Mouse (Mus musculus): Measurements from ENCODE around the gene Tex33. TPM values are rescaled to one million over a fixed set of nuclear protein-coding genes. Genes with fewer than 3 reads are reported as not detected.
A peak's percentile ranks its signal among the peaks of the same experiment; 100 is the strongest.

The Tex33 gene
- not detected in 2 replicates for polyA plus RNA-seq (2015; fragmentation: Nextera tagmentation; extraction: Ambion mirVana)

GRCm38 (mm10) chr15:78395478-78395962 lies at the start of gene Tex33:
Gene Tex33 (minus strand): TSS chr15:78395912.
- no peaks in the 10 kb centered on the region for H3K4me1 ChIP-seq
- 84% methylated on average over 8 of the region's 8 CpGs for WGBS
- no peaks in the 10 kb centered on the region for H3K9me3 ChIP-seq
- ATAC-seq (replicated peaks) = no peak
- no peaks in the 10 kb centered on the region for H3K27me3 ChIP-seq (replicated peaks)
- no peak within 1 kb of the TSS for H3K9ac ChIP-seq
- no peaks in the 10 kb centered on the region for H3K36me3 ChIP-seq (replicated peaks)
- H3K27ac ChIP-seq = no peak within 1 kb of the TSS
- no peak within 1 kb of the TSS for H3K4me3 ChIP-seq
- H3K4me2 ChIP-seq = no peak within 1 kb of the TSS

- WGBS = 46% methylated on average over 6 of the region's 6 CpGs
- peaks cover 9% of the 10 kb centered on the region for H3K4me1 ChIP-seq
- H3K9ac ChIP-seq = no peak overlapping the region
- no peaks in the 10 kb centered on the region for H3K36me3 ChIP-seq (replicated peaks)
- H3K27me3 ChIP-seq (replicated peaks) = no peaks in the 10 kb centered on the region
- no peaks in the 10 kb centered on the region for H3K9me3 ChIP-seq
- no peak for ATAC-seq (replicated peaks)
- H3K4me3 ChIP-seq = no peak overlapping the region
- no peak overlapping the region for H3K27ac ChIP-seq
- no peak overlapping the region for H3K4me2 ChIP-seq
Observed at GRCm38 (mm10) chr15:78443857-78444256, 48.1 kb upstream of the Tex33 start.

GRCm38 (mm10) chr15:78442231-78442630 lies 46.5 kb upstream of the Tex33 start:
- Histone ChIP-seq H3K27me3 (replicated peaks) (no peaks in the 10 kb centered on the region), H3K4me2 (no peak overlapping the region), H3K27ac (no peak overlapping the region), H3K36me3 (replicated peaks) (no peaks in the 10 kb centered on the region), H3K4me1 (peaks cover 12% of the 10 kb centered on the region), H3K9ac (no peak overlapping the region), H3K9me3 (no peaks in the 10 kb centered on the region), H3K4me3 (no peak overlapping the region)
- ATAC-seq (replicated peaks) = no peak
- WGBS = 91% methylated on average over 19 of the region's 19 CpGs

GRCm38 (mm10) chr15:78438973-78439372 lies 43.3 kb upstream of the Tex33 start:
- H3K27ac ChIP-seq = no peak overlapping the region
- no peak overlapping the region for H3K4me3 ChIP-seq
- H3K9ac ChIP-seq = no peak overlapping the region
- 0 out of 2 replicates have a peak, but pooled peaks cover 9% of the 10 kb centered on the region for H3K36me3 ChIP-seq (replicated peaks)
- peaks cover 27% of the 10 kb centered on the region for H3K4me1 ChIP-seq
- no peak overlapping the region for H3K4me2 ChIP-seq
- H3K9me3 ChIP-seq = no peaks in the 10 kb centered on the region
- 73% methylated on average over 9 of the region's 9 CpGs for WGBS
- no peak for ATAC-seq (replicated peaks)
- peaks cover 3% of the 10 kb centered on the region; the same call in 1 of the 2 replicates for H3K27me3 ChIP-seq (replicated peaks)

- no peak overlapping the region for H3K4me2 ChIP-seq
- H3K9me3 ChIP-seq = no peaks in the 10 kb centered on the region
- no peak overlapping the region for H3K27ac ChIP-seq
- no peak overlapping the region for H3K4me3 ChIP-seq
- H3K36me3 ChIP-seq (replicated peaks) = 0 out of 2 replicates have a peak, but pooled peaks cover 12% of the 10 kb centered on the region
- WGBS = 53% methylated on average over 8 of the region's 8 CpGs
- ATAC-seq (replicated peaks) = no peak
- H3K4me1 ChIP-seq = peaks cover 24% of the 10 kb centered on the region
- no peak overlapping the region for H3K9ac ChIP-seq
- peaks cover 3% of the 10 kb centered on the region; the same call in 1 of the 2 replicates for H3K27me3 ChIP-seq (replicated peaks)
Observed at GRCm38 (mm10) chr15:78438505-78438904, 42.8 kb upstream of the Tex33 start.

GRCm38 (mm10) chr15:78438018-78438394 lies 42.3 kb upstream of the Tex33 start:
- H3K9me3 ChIP-seq = no peaks in the 10 kb centered on the region
- H3K27ac ChIP-seq = no peak overlapping the region
- ATAC-seq (replicated peaks) = no peak
- H3K27me3 ChIP-seq (replicated peaks) = peaks cover 3% of the 10 kb centered on the region; the same call in 1 of the 2 replicates
- no peak overlapping the region for H3K9ac ChIP-seq
- 50% methylated on average over 4 of the region's 4 CpGs for WGBS
- H3K4me1 ChIP-seq = peaks cover 24% of the 10 kb centered on the region
- 0 out of 2 replicates have a peak, but pooled peaks cover 16% of the 10 kb centered on the region for H3K36me3 ChIP-seq (replicated peaks)
- H3K4me3 ChIP-seq = no peak overlapping the region
- H3K4me2 ChIP-seq = no peak overlapping the region

- WGBS = 17% methylated on average over 23 of the region's 23 CpGs
- H3K36me3 ChIP-seq (replicated peaks) = 0 out of 2 replicates have a peak, but pooled peaks cover 16% of the 10 kb centered on the region
- no peaks in the 10 kb centered on the region for H3K9me3 ChIP-seq
- H3K4me1 ChIP-seq = peaks cover 24% of the 10 kb centered on the region
- H3K9ac ChIP-seq = 0 out of 2 replicates have a peak overlapping the region, but pooled peaks have one; percentile 11
- ATAC-seq (replicated peaks) = 0 out of 2 replicates have a peak, but pooled peaks have one; percentile 10
- H3K27me3 ChIP-seq (replicated peaks) = peaks cover 3% of the 10 kb centered on the region; the same call in 1 of the 2 replicates
- peak overlapping the region; percentile 60 for H3K27ac ChIP-seq
- H3K4me2 ChIP-seq = peak overlapping the region; percentile 45
- H3K4me3 ChIP-seq = no peak overlapping the region
Observed at GRCm38 (mm10) chr15:78437237-78438017, 41.7 kb upstream of the Tex33 start.

GRCm38 (mm10) chr15:78436380-78437192 lies 40.9 kb upstream of the Tex33 start:
- peak overlapping the region; percentile 11; the same call in 1 of the 2 replicates for H3K9ac ChIP-seq
- peak overlapping the region; percentile 60 for H3K27ac ChIP-seq
- H3K4me3 ChIP-seq = 0 out of 2 replicates have a peak overlapping the region, but pooled peaks have one; percentile 8
- H3K27me3 ChIP-seq (replicated peaks) = peaks cover 3% of the 10 kb centered on the region; the same call in 1 of the 2 replicates
- WGBS = 9% methylated on average over 31 of the region's 32 CpGs
- peak; percentile 35; the same call in 1 of the 2 replicates for ATAC-seq (replicated peaks)
- no peaks in the 10 kb centered on the region for H3K9me3 ChIP-seq
- H3K4me2 ChIP-seq = peak overlapping the region; percentile 45
- H3K36me3 ChIP-seq (replicated peaks) = 0 out of 2 replicates have a peak, but pooled peaks cover 16% of the 10 kb centered on the region
- peaks cover 24% of the 10 kb centered on the region for H3K4me1 ChIP-seq

- H3K27me3 ChIP-seq (replicated peaks) = peaks cover 3% of the 10 kb centered on the region; the same call in 1 of the 2 replicates
- 0 out of 2 replicates have a peak, but pooled peaks cover 17% of the 10 kb centered on the region for H3K36me3 ChIP-seq (replicated peaks)
- no peak overlapping the region for H3K4me3 ChIP-seq
- ATAC-seq (replicated peaks) = no peak
- H3K9ac ChIP-seq = no peak overlapping the region
- no peaks in the 10 kb centered on the region for H3K9me3 ChIP-seq
- H3K27ac ChIP-seq = no peak overlapping the region
- 78% methylated on average over 11 of the region's 11 CpGs for WGBS
- peaks cover 24% of the 10 kb centered on the region for H3K4me1 ChIP-seq
- no peak overlapping the region for H3K4me2 ChIP-seq
Observed at GRCm38 (mm10) chr15:78435681-78436080, 40.0 kb upstream of the Tex33 start.

- Histone ChIP-seq H3K4me1 (peaks cover 29% of the 10 kb centered on the region), H3K9ac (no peak overlapping the region), H3K27ac (no peak overlapping the region), H3K36me3 (replicated peaks) (0 out of 2 replicates have a peak, but pooled peaks cover 17% of the 10 kb centered on the region), H3K4me2 (no peak overlapping the region), H3K9me3 (no peaks in the 10 kb centered on the region), H3K4me3 (no peak overlapping the region), H3K27me3 (replicated peaks) (peaks cover 3% of the 10 kb centered on the region; the same call in 1 of the 2 replicates)
- 26% methylated on average over 6 of the region's 6 CpGs for WGBS
- ATAC-seq (replicated peaks) = no peak
Observed at GRCm38 (mm10) chr15:78434896-78435520, 39.3 kb upstream of the Tex33 start.

- H3K4me3 ChIP-seq = no peak overlapping the region
- H3K27ac ChIP-seq = no peak overlapping the region
- 0 out of 2 replicates have a peak, but pooled peaks cover 17% of the 10 kb centered on the region for H3K36me3 ChIP-seq (replicated peaks)
- H3K4me2 ChIP-seq = no peak overlapping the region
- H3K4me1 ChIP-seq = peaks cover 24% of the 10 kb centered on the region
- WGBS = 83% methylated on average over 7 of the region's 7 CpGs
- H3K9ac ChIP-seq = no peak overlapping the region
- H3K9me3 ChIP-seq = no peaks in the 10 kb centered on the region
- H3K27me3 ChIP-seq (replicated peaks) = peaks cover 3% of the 10 kb centered on the region; the same call in 1 of the 2 replicates
- ATAC-seq (replicated peaks) = no peak
Observed at GRCm38 (mm10) chr15:78431541-78432121, 35.9 kb upstream of the Tex33 start.
